Mouse (Mus musculus): ENCODE measurements around the gene Phlda1.
"Not testable (repeated sequence)": the region's sequence is repeated elsewhere in the genome, so short reads cannot be mapped to it uniquely, and the experiment has no call there.

Phlda1 gene

GRCm38 (mm10) chr10:111506101-111506925 lies at the start of gene Phlda1:
Gene Phlda1 (plus strand): TSS chr10:111506286.
- peak; percentile 80 to 85 for DNase-seq (ENCODE audit: low read depth in 2 of 2, low spot score in 2 of 2)

- no peak for DNase-seq (ENCODE audit: low read depth in 2 of 2, low spot score in 2 of 2)
Observed at GRCm38 (mm10) chr10:111458088-111458487, 48.0 kb upstream of the Phlda1 start.

- DNase-seq (ENCODE audit: low read depth in 2 of 2, low spot score in 2 of 2): no peak
Observed at GRCm38 (mm10) chr10:111459040-111459439, 47.0 kb upstream of the Phlda1 start.

- DNase-seq (ENCODE audit: low read depth in 2 of 2, low spot score in 2 of 2): no peak
Observed at GRCm38 (mm10) chr10:111459874-111460273, 46.2 kb upstream of the Phlda1 start.

- no peak for DNase-seq (ENCODE audit: low read depth in 2 of 2, low spot score in 2 of 2)
Observed at GRCm38 (mm10) chr10:111460381-111460780, 45.7 kb upstream of the Phlda1 start.

- no peak for DNase-seq (ENCODE audit: low read depth in 2 of 2, low spot score in 2 of 2)
Observed at GRCm38 (mm10) chr10:111464833-111465232, 41.3 kb upstream of the Phlda1 start.

- no peak for DNase-seq (ENCODE audit: low read depth in 2 of 2, low spot score in 2 of 2)
Observed at GRCm38 (mm10) chr10:111465409-111465808, 40.7 kb upstream of the Phlda1 start.

- no peak for DNase-seq (ENCODE audit: low read depth in 2 of 2, low spot score in 2 of 2)
Observed at GRCm38 (mm10) chr10:111471166-111471565, 34.9 kb upstream of the Phlda1 start.

GRCm38 (mm10) chr10:111472686-111473510 lies 33.2 kb upstream of the Phlda1 start, which contains the start of gene Nap1l1:
Gene Nap1l1 (plus strand): TSS chr10:111473223.
- peak; percentile 94 to 98 for DNase-seq (ENCODE audit: low read depth in 2 of 2, low spot score in 2 of 2)

GRCm38 (mm10) chr10:111473511-111474371 lies 32.3 kb upstream of the Phlda1 start:
- DNase-seq (ENCODE audit: low read depth in 2 of 2, low spot score in 2 of 2): peak in 1 of 2 experiments; percentile 24

GRCm38 (mm10) chr10:111476301-111476700 lies 29.8 kb upstream of the Phlda1 start:
- DNase-seq (ENCODE audit: low read depth in 2 of 2, low spot score in 2 of 2): no peak

GRCm38 (mm10) chr10:111476989-111477510 lies 29.0 kb upstream of the Phlda1 start:
- DNase-seq (ENCODE audit: low read depth in 2 of 2, low spot score in 2 of 2): no peak

- no peak for DNase-seq (ENCODE audit: low read depth in 2 of 2, low spot score in 2 of 2)
Observed at GRCm38 (mm10) chr10:111479599-111479998, 26.5 kb upstream of the Phlda1 start.

- no peak for DNase-seq (ENCODE audit: low read depth in 2 of 2, low spot score in 2 of 2)
Observed at GRCm38 (mm10) chr10:111482654-111483053, 23.4 kb upstream of the Phlda1 start.

GRCm38 (mm10) chr10:111484079-111484478 lies 22.0 kb upstream of the Phlda1 start:
- DNase-seq (ENCODE audit: low read depth in 2 of 2, low spot score in 2 of 2): no peak

GRCm38 (mm10) chr10:111488793-111489192 lies 17.3 kb upstream of the Phlda1 start:
- DNase-seq (ENCODE audit: low read depth in 2 of 2, low spot score in 2 of 2): no peak

- not testable (repeated sequence) for DNase-seq (ENCODE audit: low read depth in 2 of 2, low spot score in 2 of 2)
Observed at GRCm38 (mm10) chr10:111490079-111490478, 16.0 kb upstream of the Phlda1 start.

- no peak for DNase-seq (ENCODE audit: low read depth in 2 of 2, low spot score in 2 of 2)
Observed at GRCm38 (mm10) chr10:111495888-111496287, 10.2 kb upstream of the Phlda1 start.

- DNase-seq (ENCODE audit: low read depth in 2 of 2, low spot score in 2 of 2): no peak
Observed at GRCm38 (mm10) chr10:111499892-111500291, 6.2 kb upstream of the Phlda1 start.

- peak; percentile 69 to 79 for DNase-seq (ENCODE audit: low read depth in 2 of 2, low spot score in 2 of 2)
Observed at GRCm38 (mm10) chr10:111503071-111503470, 3.0 kb upstream of the Phlda1 start.

GRCm38 (mm10) chr10:111503716-111504115 lies 2.4 kb upstream of the Phlda1 start:
- DNase-seq (ENCODE audit: low read depth in 2 of 2, low spot score in 2 of 2): no peak

Data from CD8-positive naive resting alpha-beta T cell, adult 2 months (primary cell).